Mouse (Mus musculus): ENCODE results near the gene Wrb.

DNA sequence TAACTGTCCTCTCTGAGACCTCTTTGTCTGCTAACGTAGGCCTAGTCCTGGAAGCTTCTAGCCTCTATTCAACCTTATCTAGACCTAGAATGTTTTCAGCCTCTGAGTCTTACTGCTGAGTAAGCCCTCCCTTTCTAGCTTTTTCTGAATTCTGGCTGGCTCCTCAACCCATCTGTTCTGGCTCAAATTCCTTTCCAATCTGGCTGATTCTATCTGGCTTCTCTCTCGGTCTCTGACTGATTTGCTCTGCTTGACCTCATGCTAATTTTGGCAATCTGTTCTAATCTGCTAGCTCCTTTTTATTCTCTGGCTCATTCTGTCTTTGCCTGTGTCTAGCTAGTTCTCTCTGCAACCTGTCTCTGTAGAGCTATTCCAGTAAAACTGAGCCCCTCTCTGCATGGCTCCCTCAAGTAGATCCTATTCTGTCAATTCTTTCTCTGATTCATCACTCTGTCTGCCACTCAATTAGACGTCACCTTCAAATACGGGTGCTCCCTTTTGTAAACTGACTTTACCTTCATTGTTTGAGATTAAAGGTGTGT, 20.6 kb downstream of the Wrb start:
- TF ChIP-seq CTCF (IDR thresholded peaks at IDR 0.05; ENCODE audit: low read depth), result no peak
- no peak for TF ChIP-seq EP300 (IDR thresholded peaks at IDR 0.05; ENCODE audit: low read depth)

All from liver, embryonic 14.5 days (tissue).